ENCODE assay signal across 12 mouse cellular contexts in the genomic region with DNA sequence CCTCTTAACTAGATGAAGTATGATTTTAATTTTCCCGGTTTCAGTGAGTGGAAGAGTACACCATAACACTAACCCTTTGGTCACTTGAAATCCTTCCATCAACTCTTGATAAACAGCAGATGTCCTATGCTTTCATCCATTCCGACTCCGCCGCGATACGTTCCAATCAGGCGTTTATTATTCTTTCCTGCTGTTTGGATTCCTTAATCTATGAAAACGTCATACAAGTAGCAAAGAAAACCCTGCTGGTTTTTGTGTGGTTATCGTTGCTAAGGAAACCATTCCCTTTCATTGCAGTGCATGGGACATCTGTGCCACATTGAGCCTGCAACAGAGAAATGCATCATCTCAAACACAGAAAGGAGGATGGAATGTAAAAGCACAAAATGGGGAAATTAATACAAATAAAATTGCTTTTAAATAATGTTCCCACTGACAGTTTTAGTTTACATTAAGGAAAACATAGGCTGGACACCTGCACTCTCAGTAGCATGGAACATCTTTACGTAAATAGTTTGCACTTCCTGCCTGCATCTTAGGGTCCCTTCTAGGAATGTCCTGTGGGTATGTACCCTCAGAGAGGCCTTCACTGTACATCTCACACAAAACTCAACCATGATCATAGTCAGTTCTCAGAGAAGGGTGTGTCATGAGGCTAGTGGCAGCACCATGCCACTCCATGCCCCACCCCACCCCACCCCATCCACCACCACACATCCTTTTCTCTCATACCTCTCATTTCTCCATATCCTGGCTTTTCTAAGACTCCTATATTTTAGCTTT.
DNase-seq lines count a peak whose midpoint lies in the region; TF ChIP-seq lines count a peak whose summit lies in the region.
"Had no signal": no experiment of that assay in that cellular context is flagged by ENCODE, and none has a peak within 500 bp of the region (broad histone marks: within the 10 kb centered on the region; RNA-seq: fewer than 3 reads in every experiment).

No protein-coding gene starts in this region.

- 52% methylated on average over 10 of the region's 10 CpGs for WGBS in hindbrain, embryonic 10.5 days
- WGBS in midbrain, embryonic 10.5 days, result 62% methylated on average over 10 of the region's 10 CpGs

- H3K4me1 ChIP-seq in cortical plate, adult 2 months (ENCODE audit: control insufficient read depth, insufficient read depth, low read length), result peaks cover 10% of the 10 kb centered on the region
- peaks cover 11% of the 10 kb centered on the region for H3K4me1 ChIP-seq in hindbrain, embryonic 10.5 days (replicated peaks)
- H3K4me1 ChIP-seq in midbrain, embryonic 10.5 days, result peaks cover 11% of the 10 kb centered on the region
- H3K4me1 ChIP-seq: heart, embryonic 12.5 days; liver, embryonic 12.5 days; megakaryocyte, embryonic 14.5 days had no signal

- H3K36me3 ChIP-seq in hindbrain, embryonic 10.5 days, result no peaks in the 10 kb centered on the region
- H3K36me3 ChIP-seq in midbrain, embryonic 10.5 days, result no peaks in the 10 kb centered on the region
- H3K36me3 ChIP-seq: G1E; heart, embryonic 12.5 days; liver, embryonic 12.5 days had no signal

- TF ChIP-seq POLR2A in cortical plate, adult 2 months (IDR thresholded peaks at IDR 0.05; ENCODE audit: extremely low read depth, insufficient read depth, low read length), result no peak

- H3K27ac ChIP-seq in cortical plate, adult 2 months (ENCODE audit: insufficient read depth, low read length), result peak overlapping the region; percentile 81
- 0 out of 2 replicates have a peak overlapping the region, but pooled peaks have one; percentile 24 for H3K27ac ChIP-seq in hindbrain, embryonic 10.5 days
- H3K27ac ChIP-seq in midbrain, embryonic 10.5 days (replicated peaks), result no peak overlapping the region
- H3K27ac ChIP-seq: liver, embryonic 12.5 days had no signal

- peak; percentile 70 for DNase-seq in brain, adult 2 months (ENCODE audit: low read depth, low spot score)
- peak; percentile 9 for DNase-seq in hindbrain, embryonic 10.5 days (ENCODE audit: low spot score)
- DNase-seq in midbrain, embryonic 10.5 days (ENCODE audit: low spot score), result peak; percentile 13
- DNase-seq in cerebellum, postnatal 14 days, result no peak
- no peak for DNase-seq in heart, adult 9 months (ENCODE audit: low spot score in 2 of 2)
- no peak for DNase-seq in spleen, postnatal 14 days (ENCODE audit: low spot score in 2 of 2)
- DNase-seq: adrenal gland, postnatal 25 days had no signal

- no peaks in the 10 kb centered on the region for H3K27me3 ChIP-seq in hindbrain, embryonic 10.5 days (ENCODE audit: insufficient read depth, poor library complexity, severe bottlenecking)
- H3K27me3 ChIP-seq in midbrain, embryonic 10.5 days (ENCODE audit: low read depth, poor library complexity, severe bottlenecking), result no peaks in the 10 kb centered on the region
- H3K27me3 ChIP-seq: heart, embryonic 12.5 days; liver, embryonic 12.5 days; megakaryocyte, embryonic 14.5 days had no signal

- no peak overlapping the region for H3K4me3 ChIP-seq in cortical plate, adult 2 months (ENCODE audit: insufficient read depth, low read length)
- no peak overlapping the region for H3K4me3 ChIP-seq in hindbrain, embryonic 10.5 days
- H3K4me3 ChIP-seq in midbrain, embryonic 10.5 days, result no peak overlapping the region
- H3K4me3 ChIP-seq: heart, embryonic 12.5 days; liver, embryonic 12.5 days; megakaryocyte, embryonic 14.5 days had no signal

- H3K9me3 ChIP-seq in hindbrain, embryonic 10.5 days, result no peaks in the 10 kb centered on the region
- H3K9me3 ChIP-seq in midbrain, embryonic 10.5 days (replicated peaks), result no peaks in the 10 kb centered on the region
- H3K9me3 ChIP-seq: G1E; heart, embryonic 12.5 days; liver, embryonic 12.5 days; megakaryocyte, embryonic 14.5 days had no signal

- no peak for TF ChIP-seq CTCF in cortical plate, adult 2 months (IDR thresholded peaks at IDR 0.05; ENCODE audit: extremely low read depth, insufficient read depth, low read length)

Comparison
In these comparisons a context has a peak if more than half of its experiments do, and no peak if none do; other contexts are left out.
1. DNase-seq: peak in brain, adult 2 months (single experiment), hindbrain, embryonic 10.5 days (single experiment) and midbrain, embryonic 10.5 days (single experiment); none in cerebellum, postnatal 14 days (0 of 2), heart, adult 9 months (0 of 2) and spleen, postnatal 14 days (0 of 2).